Mouse (Mus musculus): ENCODE results near the gene Trnp1.

GRCm38 (mm10) chr4:133445727-133446126 lies 52.6 kb downstream of the Trnp1 start:
- TF ChIP-seq CTCF (IDR thresholded peaks at IDR 0.05; ENCODE audit: borderline replicate concordance, extremely low read depth, insufficient read depth, insufficient read length), result no peak
- no peak for TF ChIP-seq POLR2A (IDR thresholded peaks at IDR 0.05; ENCODE audit: borderline replicate concordance, extremely low read depth, insufficient read depth, insufficient read length, poor library complexity, severe bottlenecking)

Data from brain, embryonic 14.5 days (tissue).